Comparison of ENCODE assay signal across 6 mouse cellular contexts in genomic region chr14:120262660-120263379, GRCm38 (mm10).
"Had no signal": no experiment of that assay in that cellular context is flagged by ENCODE, and none has a peak within 500 bp of the region (broad histone marks: within the 10 kb centered on the region; RNA-seq: fewer than 3 reads in every experiment).

No protein-coding gene starts in this region.

- DNase-seq: liver, embryonic 13.5 days; thymus, adult 18-20 months had no signal

- H3K9me3 ChIP-seq: kidney, embryonic 15.5 days; limb, embryonic 15.5 days; liver, embryonic 13.5 days; midbrain, embryonic 13.5 days; neural tube, embryonic 12.5 days had no signal

- H3K4me3 ChIP-seq: kidney, embryonic 15.5 days; limb, embryonic 15.5 days; liver, embryonic 13.5 days; midbrain, embryonic 13.5 days; neural tube, embryonic 12.5 days had no signal

- H3K4me1 ChIP-seq: limb, embryonic 15.5 days; liver, embryonic 13.5 days; midbrain, embryonic 13.5 days; neural tube, embryonic 12.5 days had no signal

- H3K27ac ChIP-seq: kidney, embryonic 15.5 days; limb, embryonic 15.5 days; liver, embryonic 13.5 days; midbrain, embryonic 13.5 days; neural tube, embryonic 12.5 days had no signal

- H3K27me3 ChIP-seq: kidney, embryonic 15.5 days; limb, embryonic 15.5 days; liver, embryonic 13.5 days; midbrain, embryonic 13.5 days; neural tube, embryonic 12.5 days had no signal

- ATAC-seq: midbrain, embryonic 13.5 days had no signal

- H3K36me3 ChIP-seq: kidney, embryonic 15.5 days; limb, embryonic 15.5 days; liver, embryonic 13.5 days; midbrain, embryonic 13.5 days; neural tube, embryonic 12.5 days had no signal
